Comparison of ENCODE assay signal across 9 mouse cellular contexts in the genomic region with DNA sequence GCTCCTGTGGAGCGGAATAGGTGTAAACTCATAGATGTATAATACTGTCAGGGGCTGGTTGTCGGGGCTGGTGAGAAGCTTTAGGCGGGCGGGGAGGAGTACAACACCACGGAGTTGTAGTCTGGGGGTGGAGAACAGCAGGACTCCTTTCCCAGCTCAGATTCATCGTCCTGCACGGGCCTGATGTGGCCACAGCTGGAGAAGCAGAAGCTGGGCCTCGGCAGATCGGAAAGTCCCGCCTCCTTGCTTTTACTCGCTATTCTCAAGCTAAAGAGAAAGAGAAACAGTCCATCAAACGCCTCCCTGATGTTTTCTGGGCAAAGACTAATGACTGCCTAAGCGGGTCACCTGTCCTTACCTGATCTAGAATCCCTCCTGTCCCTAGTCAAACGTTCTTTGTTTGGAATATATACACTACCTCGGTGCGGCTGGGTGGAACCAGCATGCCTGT.
A peak's percentile ranks its signal among the peaks of the same experiment; 100 is the strongest.
DNase-seq lines count a peak whose midpoint lies in the region; ATAC-seq and TF ChIP-seq lines count a peak whose summit lies in the region.
"Had no signal": no experiment of that assay in that cellular context is flagged by ENCODE, and none has a peak within 500 bp of the region (broad histone marks: within the 10 kb centered on the region; RNA-seq: fewer than 3 reads in every experiment).

No protein-coding gene starts in this region.

- peak overlapping the region; percentile 47 for H3K4me3 ChIP-seq in thymus, adult 2 months (ENCODE audit: control insufficient read depth, insufficient read depth, low read length)
- H3K4me3 ChIP-seq in liver, postnatal 0 days (ENCODE audit: low read depth, low read length): peak overlapping the region; percentile 15; the same call in 1 of the 2 replicates
- no peak overlapping the region for H3K4me3 ChIP-seq in layer of hippocampus, adult 2 months

- no peak for TF ChIP-seq CTCF in thymus, adult 2 months (IDR thresholded peaks at IDR 0.05; ENCODE audit: borderline replicate concordance, control insufficient read depth, extremely low read depth, insufficient read depth, low read length, poor library complexity)
- TF ChIP-seq CTCF in liver, postnatal 0 days (IDR thresholded peaks at IDR 0.05; ENCODE audit: low read depth): no peak
- TF ChIP-seq CTCF in layer of hippocampus, adult 2 months (conservative IDR thresholded peaks at IDR 0.05): no peak

- no peak overlapping the region for H3K9ac ChIP-seq in liver, postnatal 0 days (replicated peaks)

- H3K36me3 ChIP-seq in thymus, adult 2 months (ENCODE audit: control insufficient read depth, insufficient read depth, low read length): no peaks in the 10 kb centered on the region
- H3K36me3 ChIP-seq in liver, postnatal 0 days (replicated peaks; ENCODE audit: insufficient read depth, low read length): no peaks in the 10 kb centered on the region

- no peak for TF ChIP-seq POLR2A in thymus, adult 2 months (IDR thresholded peaks at IDR 0.05; ENCODE audit: control insufficient read depth, extremely low read depth, insufficient read depth, low read length, poor library complexity)

- WGBS in thymus, adult 2 months: 15% methylated on average over 16 of the region's 16 CpGs
- 28% methylated on average over 16 of the region's 16 CpGs for WGBS in liver, postnatal 0 days (ENCODE audit: insufficient replicate concordance)

- peak; percentile 11 for DNase-seq in adrenal gland, postnatal 14 days
- no peak for DNase-seq in adrenal gland, postnatal 4 days (ENCODE audit: low spot score in 2 of 2)
- peak; percentile 7 for DNase-seq in thymus, adult 2 months
- DNase-seq in thymus, adult 18-20 months: no peak
- DNase-seq in liver, postnatal 0 days: no peak
- peak; percentile 27 for DNase-seq in thymus, postnatal 4 days
- DNase-seq in layer of hippocampus, adult 2 months (ENCODE audit: low spot score in 2 of 2): no peak
- DNase-seq in cerebellum, adult 11-12 months: no peak
- DNase-seq: embryo, embryonic 11 days had no signal

- H3K4me1 ChIP-seq in thymus, adult 2 months (replicated peaks; ENCODE audit: control insufficient read depth, insufficient read depth, low read length): peaks cover 7% of the 10 kb centered on the region; the same call in 1 of the 2 replicates
- no peaks in the 10 kb centered on the region for H3K4me1 ChIP-seq in liver, postnatal 0 days (ENCODE audit: insufficient read depth)

- ATAC-seq in liver, postnatal 0 days: peak; percentile 55

- H3K4me2 ChIP-seq in liver, postnatal 0 days (ENCODE audit: low read depth, low read length): peak overlapping the region; percentile 58

- no peaks in the 10 kb centered on the region for H3K9me3 ChIP-seq in liver, postnatal 0 days (ENCODE audit: low read length)

- no peak for TF ChIP-seq EP300 in liver, postnatal 0 days (IDR thresholded peaks at IDR 0.05; ENCODE audit: low read depth)

- H3K27me3 ChIP-seq in thymus, adult 2 months (ENCODE audit: control insufficient read depth, insufficient read depth, low read length): no peaks in the 10 kb centered on the region
- H3K27me3 ChIP-seq in liver, postnatal 0 days (ENCODE audit: insufficient read depth, low read length): no peaks in the 10 kb centered on the region

- H3K27ac ChIP-seq in thymus, adult 2 months (ENCODE audit: control insufficient read depth, insufficient read depth, low read length): no peak overlapping the region
- no peak overlapping the region for H3K27ac ChIP-seq in liver, postnatal 0 days (ENCODE audit: low read depth)
- no peak overlapping the region for H3K27ac ChIP-seq in layer of hippocampus, adult 2 months

Comparison
In these comparisons a context has a peak if more than half of its experiments do, and no peak if none do; other contexts are left out.
1. DNase-seq: peak in adrenal gland, postnatal 14 days (single experiment), thymus, adult 2 months (single experiment) and thymus, postnatal 4 days (single experiment); none in adrenal gland, postnatal 4 days (0 of 2), thymus, adult 18-20 months (0 of 2), liver, postnatal 0 days (single experiment), layer of hippocampus, adult 2 months (0 of 2) and cerebellum, adult 11-12 months (single experiment).